Mouse (Mus musculus): ENCODE measurements around the gene Elk3. TPM values are rescaled to one million over a fixed set of nuclear protein-coding genes. Genes with fewer than 3 reads are reported as not detected.

The Elk3 gene
- polyA plus RNA-seq, 1 experiment from 2014 or later = 21.9 TPM

DNA sequence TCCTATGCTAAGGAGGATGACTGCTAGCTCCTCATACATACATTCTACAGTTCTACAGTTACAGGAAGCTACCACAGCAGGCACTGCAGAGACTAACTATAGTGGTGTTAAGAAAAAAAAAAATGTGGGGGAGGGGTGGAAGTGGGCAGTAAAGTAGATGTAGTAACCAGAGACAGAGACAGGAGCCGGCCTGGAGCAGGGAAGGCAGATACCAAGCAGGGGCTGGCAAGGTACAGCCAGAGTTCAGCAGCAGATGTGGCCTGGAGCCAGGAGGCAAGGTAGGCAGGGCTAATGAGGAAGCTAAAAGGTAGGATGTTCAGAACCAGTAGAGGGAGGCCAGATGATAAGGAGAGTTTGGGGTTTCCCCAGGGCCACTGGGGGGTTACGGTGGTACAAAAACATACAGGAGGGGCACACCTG lies 36.6 kb downstream of the Elk3 start:
- Histone ChIP-seq H3K4me2 (replicated peaks) (no peak overlapping the region), H3K36me3 (no peaks in the 10 kb centered on the region), H3K4me3 (replicated peaks) (no peak overlapping the region), H3K9me3 (no peaks in the 10 kb centered on the region), H3K4me1 (replicated peaks) (peaks cover 39% of the 10 kb centered on the region), H3K27me3 (replicated peaks) (no peaks in the 10 kb centered on the region), H3K27ac (no peak overlapping the region), H3K9ac (no peak overlapping the region)
- 47% methylated on average over 2 of the region's 2 CpGs for WGBS
- no peak for ATAC-seq

- Histone ChIP-seq H3K27me3 (replicated peaks) (no peaks in the 10 kb centered on the region), H3K9ac (no peak overlapping the region), H3K27ac (no peak overlapping the region), H3K4me2 (replicated peaks) (no peak overlapping the region), H3K4me3 (replicated peaks) (no peak overlapping the region), H3K36me3 (no peaks in the 10 kb centered on the region), H3K9me3 (no peaks in the 10 kb centered on the region), H3K4me1 (replicated peaks) (peaks cover 39% of the 10 kb centered on the region)
- 82% methylated on average over 14 of the region's 14 CpGs for whole genome bisulfite sequencing
- ATAC-seq = no peak
These were observed 37.7 kb downstream of the Elk3 start for GRCm38 (mm10) chr10:93272986-93273982.

GRCm38 (mm10) chr10:93271831-93272230 lies 39.1 kb downstream of the Elk3 start:
- Histone ChIP-seq H3K4me1 (replicated peaks) (peaks cover 37% of the 10 kb centered on the region), H3K27ac (no peak overlapping the region), H3K27me3 (replicated peaks) (no peaks in the 10 kb centered on the region), H3K4me2 (replicated peaks) (no peak overlapping the region), H3K4me3 (replicated peaks) (no peak overlapping the region), H3K36me3 (no peaks in the 10 kb centered on the region), H3K9me3 (no peaks in the 10 kb centered on the region), H3K9ac (no peak overlapping the region)
- 87% methylated on average over 7 of the region's 7 CpGs for WGBS
- ATAC-seq = no peak

DNA sequence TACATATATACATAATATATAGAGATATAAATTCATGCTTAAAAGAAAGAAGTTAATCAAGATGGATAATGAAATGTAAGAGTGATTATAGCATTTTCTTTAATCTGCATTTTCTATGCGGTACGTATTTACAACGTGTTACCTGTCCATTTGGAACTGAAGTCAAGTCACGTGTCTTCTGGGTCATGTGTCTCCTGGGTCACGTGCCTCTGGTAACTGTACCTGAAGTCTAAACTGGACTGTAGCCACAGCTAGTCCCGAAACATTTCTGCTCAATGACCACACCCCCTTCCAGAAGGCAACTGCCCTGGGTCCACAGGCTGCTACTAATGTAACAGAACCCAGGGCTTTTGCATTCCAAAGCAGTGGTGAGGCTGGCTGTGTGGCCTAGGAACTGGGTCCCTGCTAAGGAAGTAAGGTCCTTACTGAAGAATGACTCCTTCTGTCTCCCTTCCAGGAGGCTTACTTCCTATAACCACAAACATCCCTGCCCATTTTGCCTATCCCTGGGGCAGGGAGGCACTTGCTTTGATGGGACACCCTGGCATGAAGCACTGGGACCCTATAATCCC lies 40.0 kb downstream of the Elk3 start:
- Histone ChIP-seq H3K4me3 (replicated peaks) (no peak overlapping the region), H3K4me1 (replicated peaks) (peaks cover 29% of the 10 kb centered on the region), H3K4me2 (replicated peaks) (no peak overlapping the region), H3K27me3 (replicated peaks) (no peaks in the 10 kb centered on the region), H3K27ac (no peak overlapping the region), H3K36me3 (no peaks in the 10 kb centered on the region), H3K9me3 (no peaks in the 10 kb centered on the region), H3K9ac (no peak overlapping the region)
- WGBS = 92% methylated on average over 6 of the region's 6 CpGs
- ATAC-seq = no peak

DNA sequence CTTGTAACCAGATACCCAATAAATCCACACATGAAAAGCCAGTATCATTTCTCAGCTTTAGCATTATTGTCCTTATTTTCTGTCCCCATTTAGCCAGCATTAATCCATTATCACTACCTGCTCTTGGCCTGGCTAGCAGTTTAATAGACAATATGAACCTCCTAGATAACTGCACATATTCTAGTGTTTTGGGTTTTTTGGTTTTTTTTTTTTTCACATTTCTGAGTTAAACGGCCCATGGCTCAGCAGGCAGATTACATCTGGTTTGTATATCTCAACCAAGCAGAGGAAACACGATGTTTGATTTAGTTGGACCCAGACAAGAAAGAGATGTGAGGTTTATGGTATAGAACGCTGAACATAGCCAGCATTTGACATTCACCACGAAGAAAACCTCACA lies 41.2 kb downstream of the Elk3 start:
- Histone ChIP-seq H3K4me1 (replicated peaks) (peaks cover 18% of the 10 kb centered on the region; the same call in 1 of the 2 replicates), H3K4me3 (replicated peaks) (no peak overlapping the region), H3K36me3 (peaks cover 2% of the 10 kb centered on the region; the same call in 1 of the 2 replicates), H3K4me2 (replicated peaks) (no peak overlapping the region), H3K9ac (no peak overlapping the region), H3K27ac (peak overlapping the region; percentile 23; the same call in 1 of the 2 replicates), H3K9me3 (no peaks in the 10 kb centered on the region), H3K27me3 (replicated peaks) (no peaks in the 10 kb centered on the region)
- ATAC-seq = no peak
- 43% methylated on average over 4 of the region's 4 CpGs for WGBS

- ATAC-seq = no peak
- WGBS = 93% methylated on average over 3 of the region's 3 CpGs
These were observed 42.6 kb downstream of the Elk3 start for GRCm38 (mm10) chr10:93268339-93268738.

GRCm38 (mm10) chr10:93267509-93267908 lies 43.4 kb downstream of the Elk3 start:
- H3K4me1 ChIP-seq (replicated peaks) = peaks cover 13% of the 10 kb centered on the region
- H3K27ac ChIP-seq = no peak overlapping the region
- H3K4me2 ChIP-seq (replicated peaks) = no peak overlapping the region
- no peak overlapping the region for H3K9ac ChIP-seq
- H3K4me3 ChIP-seq (replicated peaks) = no peak overlapping the region
- peaks cover 2% of the 10 kb centered on the region; the same call in 1 of the 2 replicates for H3K36me3 ChIP-seq
- H3K9me3 ChIP-seq = no peaks in the 10 kb centered on the region
- no peak for ATAC-seq
- no peaks in the 10 kb centered on the region for H3K27me3 ChIP-seq (replicated peaks)
- 93% methylated on average over 5 of the region's 5 CpGs for WGBS

More at GRCm38 (mm10) chr10:93268339-93268738, 42.6 kb downstream of the Elk3 start:
- H3K4me3 ChIP-seq (replicated peaks) = no peak overlapping the region
- peaks cover 12% of the 10 kb centered on the region; the same call in 1 of the 2 replicates for H3K4me1 ChIP-seq (replicated peaks)
- peaks cover 2% of the 10 kb centered on the region; the same call in 1 of the 2 replicates for H3K36me3 ChIP-seq
- H3K9me3 ChIP-seq = no peaks in the 10 kb centered on the region
- no peak overlapping the region for H3K4me2 ChIP-seq (replicated peaks)
- H3K27ac ChIP-seq = no peak overlapping the region
- no peaks in the 10 kb centered on the region for H3K27me3 ChIP-seq (replicated peaks)
- no peak overlapping the region for H3K9ac ChIP-seq

DNA sequence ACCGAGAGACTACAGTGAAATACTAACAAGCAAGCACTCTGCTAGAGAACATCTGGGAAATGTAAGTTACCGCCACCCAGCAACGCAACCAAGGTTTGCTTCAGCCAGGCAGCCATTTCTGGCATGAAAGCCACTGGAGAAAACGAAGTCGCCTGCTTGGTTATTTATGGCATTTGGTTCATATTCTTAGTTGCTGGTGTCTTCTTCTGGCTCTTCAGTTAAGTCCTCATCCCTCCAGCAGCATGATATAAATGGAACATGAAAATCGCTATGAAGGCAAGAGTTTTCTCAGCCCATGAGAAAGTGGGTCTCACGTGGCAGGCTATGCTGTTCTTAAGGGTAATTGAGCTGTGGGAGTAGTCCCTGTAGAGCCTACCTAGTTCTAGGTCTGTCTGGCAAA lies 44.4 kb downstream of the Elk3 start:
- H3K36me3 ChIP-seq = peaks cover 2% of the 10 kb centered on the region; the same call in 1 of the 2 replicates
- H3K27ac ChIP-seq = no peak overlapping the region
- H3K4me2 ChIP-seq (replicated peaks) = no peak overlapping the region
- no peak overlapping the region for H3K9ac ChIP-seq
- WGBS = 86% methylated on average over 7 of the region's 7 CpGs
- H3K27me3 ChIP-seq (replicated peaks) = no peaks in the 10 kb centered on the region
- H3K4me1 ChIP-seq (replicated peaks) = peaks cover 17% of the 10 kb centered on the region
- no peak for ATAC-seq
- H3K9me3 ChIP-seq = no peaks in the 10 kb centered on the region
- H3K4me3 ChIP-seq (replicated peaks) = no peak overlapping the region

- Histone ChIP-seq H3K36me3 (peaks cover 2% of the 10 kb centered on the region; the same call in 1 of the 2 replicates), H3K9ac (no peak overlapping the region), H3K27me3 (replicated peaks) (no peaks in the 10 kb centered on the region), H3K4me3 (replicated peaks) (no peak overlapping the region), H3K4me1 (replicated peaks) (peaks cover 20% of the 10 kb centered on the region), H3K9me3 (no peaks in the 10 kb centered on the region), H3K4me2 (replicated peaks) (no peak overlapping the region), H3K27ac (no peak overlapping the region)
- ATAC-seq = no peak
- WGBS = 87% methylated on average over 9 of the region's 9 CpGs
These were observed 45.1 kb downstream of the Elk3 start for GRCm38 (mm10) chr10:93265833-93266232.

GRCm38 (mm10) chr10:93264001-93264400 lies 46.9 kb downstream of the Elk3 start:
- Histone ChIP-seq H3K4me2 (replicated peaks) (no peak overlapping the region), H3K4me3 (replicated peaks) (no peak overlapping the region), H3K36me3 (peaks cover 2% of the 10 kb centered on the region; the same call in 1 of the 2 replicates), H3K27ac (no peak overlapping the region), H3K9me3 (no peaks in the 10 kb centered on the region), H3K9ac (no peak overlapping the region), H3K27me3 (replicated peaks) (no peaks in the 10 kb centered on the region), H3K4me1 (replicated peaks) (peaks cover 14% of the 10 kb centered on the region)
- WGBS = 87% methylated on average over 5 of the region's 5 CpGs
- ATAC-seq = no peak

GRCm38 (mm10) chr10:93263431-93263830 lies 47.5 kb downstream of the Elk3 start:
- Histone ChIP-seq H3K27me3 (replicated peaks) (no peaks in the 10 kb centered on the region), H3K4me3 (replicated peaks) (no peak overlapping the region), H3K27ac (no peak overlapping the region), H3K9ac (no peak overlapping the region), H3K4me2 (replicated peaks) (no peak overlapping the region), H3K9me3 (no peaks in the 10 kb centered on the region), H3K4me1 (replicated peaks) (peaks cover 14% of the 10 kb centered on the region), H3K36me3 (peaks cover 2% of the 10 kb centered on the region; the same call in 1 of the 2 replicates)
- ATAC-seq = no peak
- 80% methylated on average over 8 of the region's 8 CpGs for WGBS

DNA sequence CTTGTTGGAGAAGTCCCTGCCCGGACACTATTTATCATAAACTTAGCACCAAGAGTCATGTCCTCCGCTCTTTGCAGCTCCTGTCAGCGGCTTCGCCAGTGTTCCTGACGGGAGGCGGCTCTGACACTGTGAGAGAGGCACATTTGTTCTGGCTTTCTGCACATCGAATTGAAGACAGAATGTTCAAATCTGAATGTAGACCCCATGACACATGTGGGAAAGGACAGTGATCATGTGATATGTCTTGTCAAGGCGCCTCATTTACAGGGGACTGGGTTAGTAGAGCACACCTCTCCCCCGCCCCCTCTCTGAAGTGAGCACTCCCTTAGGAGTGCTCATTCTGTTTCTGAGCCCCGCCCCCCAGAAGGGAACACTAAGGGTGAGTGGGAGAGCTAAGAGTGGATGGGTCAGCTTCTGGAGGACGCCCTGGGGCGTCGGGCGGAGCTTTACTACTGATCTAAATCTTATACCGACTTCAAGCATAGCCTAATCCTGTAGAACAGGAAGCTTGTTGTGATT lies 48.9 kb downstream of the Elk3 start:
- H3K36me3 ChIP-seq = peaks cover 2% of the 10 kb centered on the region; the same call in 1 of the 2 replicates
- no peaks in the 10 kb centered on the region for H3K9me3 ChIP-seq
- peak overlapping the region; percentile 32; the same call in 1 of the 2 replicates for H3K27ac ChIP-seq
- peaks cover 14% of the 10 kb centered on the region for H3K4me1 ChIP-seq (replicated peaks)
- 26% methylated on average over 15 of the region's 15 CpGs for WGBS
- no peak overlapping the region for H3K4me3 ChIP-seq (replicated peaks)
- peak; percentile 80 for ATAC-seq
- no peaks in the 10 kb centered on the region for H3K27me3 ChIP-seq (replicated peaks)
- H3K9ac ChIP-seq = no peak overlapping the region
- H3K4me2 ChIP-seq (replicated peaks) = peak overlapping the region; percentile 40

Measured in intestine, embryonic 15.5 days (tissue).